Mouse (Mus musculus): ENCODE data around the gene Syt12. TPM values are rescaled to one million over a fixed set of nuclear protein-coding genes. Genes with fewer than 3 reads are reported as not detected.
A peak's percentile ranks its signal among the peaks of the same experiment; 100 is the strongest.

Gene Syt12
- polyA plus RNA-seq, 1 experiment from 2014 or later: 1.8 TPM

- Histone ChIP-seq H3K4me1 (ENCODE audit: control insufficient read depth, insufficient read depth, low read length) (no peaks in the 10 kb centered on the region), H3K4me2 (ENCODE audit: low read depth) (no peak overlapping the region), H3K9ac (ENCODE audit: low read length) (no peak overlapping the region), H3K9me3 (ENCODE audit: control insufficient read depth, low read length) (no peaks in the 10 kb centered on the region), H3K27ac (ENCODE audit: low read depth, low read length) (no peak overlapping the region), H3K36me3 (ENCODE audit: control insufficient read depth, insufficient read depth, low read length) (no peaks in the 10 kb centered on the region), H3K4me3 (ENCODE audit: low read depth, low read length) (no peak overlapping the region), H3K27me3 (ENCODE audit: control insufficient read depth, insufficient read depth, low read length) (peaks cover 20% of the 10 kb centered on the region)
- DNase-seq (ENCODE audit: low spot score) (no peak), ATAC-seq (ENCODE audit: insufficient read depth, low FRiP score, low TSS enrichment) (no peak)
- WGBS: 91% methylated on average over 2 of the region's 2 CpGs
Observed at GRCm38 (mm10) chr19:4480041-4480440, 2.8 kb upstream of the Syt12 start.

GRCm38 (mm10) chr19:4478190-4478516 lies 906 bp upstream of the Syt12 start:
- Histone ChIP-seq H3K27me3 (ENCODE audit: control insufficient read depth, insufficient read depth, low read length) (peaks cover 25% of the 10 kb centered on the region), H3K4me2 (ENCODE audit: low read depth) (no peak overlapping the region)
- WGBS: 40% methylated on average over 1 of the region's 1 CpGs

GRCm38 (mm10) chr19:4476601-4477257 lies 518 bp downstream of the Syt12 start:
- peak; percentile 52 for DNase-seq (ENCODE audit: low spot score)
- no peaks in the 10 kb centered on the region for H3K4me1 ChIP-seq (ENCODE audit: control insufficient read depth, insufficient read depth, low read length)
- H3K36me3 ChIP-seq (ENCODE audit: control insufficient read depth, insufficient read depth, low read length): no peaks in the 10 kb centered on the region
- H3K27me3 ChIP-seq (ENCODE audit: control insufficient read depth, insufficient read depth, low read length): peaks cover 25% of the 10 kb centered on the region
- peak overlapping the region; percentile 49 for H3K9ac ChIP-seq (ENCODE audit: low read length)
- under 1% methylated on average over 57 of the region's 70 CpGs for WGBS
- H3K4me3 ChIP-seq (ENCODE audit: low read depth, low read length): peak overlapping the region; percentile 51
- ATAC-seq (ENCODE audit: insufficient read depth, low FRiP score, low TSS enrichment): no peak
- H3K27ac ChIP-seq (ENCODE audit: low read depth, low read length): no peak overlapping the region
- H3K9me3 ChIP-seq (ENCODE audit: control insufficient read depth, low read length): no peaks in the 10 kb centered on the region
- peak overlapping the region; percentile 92 for H3K4me2 ChIP-seq (ENCODE audit: low read depth)

More at GRCm38 (mm10) chr19:4478190-4478516, 906 bp upstream of the Syt12 start:
- H3K4me1 ChIP-seq (ENCODE audit: control insufficient read depth, insufficient read depth, low read length): no peaks in the 10 kb centered on the region
- no peak overlapping the region for H3K9ac ChIP-seq (ENCODE audit: low read length)
- DNase-seq (ENCODE audit: low spot score) (no peak), ATAC-seq (ENCODE audit: insufficient read depth, low FRiP score, low TSS enrichment) (no peak)
- H3K4me3 ChIP-seq (ENCODE audit: low read depth, low read length): no peak overlapping the region
- H3K36me3 ChIP-seq (ENCODE audit: control insufficient read depth, insufficient read depth, low read length): no peaks in the 10 kb centered on the region
- no peak overlapping the region for H3K27ac ChIP-seq (ENCODE audit: low read depth, low read length)
- no peaks in the 10 kb centered on the region for H3K9me3 ChIP-seq (ENCODE audit: control insufficient read depth, low read length)

GRCm38 (mm10) chr19:4475224-4475925 lies 1.9 kb downstream of the Syt12 start:
- no peak overlapping the region for H3K27ac ChIP-seq (ENCODE audit: low read depth, low read length)
- H3K9me3 ChIP-seq (ENCODE audit: control insufficient read depth, low read length): no peaks in the 10 kb centered on the region
- H3K4me2 ChIP-seq (ENCODE audit: low read depth): no peak overlapping the region
- H3K4me3 ChIP-seq (ENCODE audit: low read depth, low read length): no peak overlapping the region
- H3K4me1 ChIP-seq (ENCODE audit: control insufficient read depth, insufficient read depth, low read length): no peaks in the 10 kb centered on the region
- ATAC-seq (ENCODE audit: insufficient read depth, low FRiP score, low TSS enrichment) (no peak), DNase-seq (ENCODE audit: low spot score) (no peak)
- 78% methylated on average over 11 of the region's 11 CpGs for WGBS
- H3K9ac ChIP-seq (ENCODE audit: low read length): no peak overlapping the region
- no peaks in the 10 kb centered on the region for H3K36me3 ChIP-seq (ENCODE audit: control insufficient read depth, insufficient read depth, low read length)
- H3K27me3 ChIP-seq (ENCODE audit: control insufficient read depth, insufficient read depth, low read length): peaks cover 25% of the 10 kb centered on the region

GRCm38 (mm10) chr19:4474739-4475138 lies 2.5 kb downstream of the Syt12 start:
- H3K9ac ChIP-seq (ENCODE audit: low read length): no peak overlapping the region
- ATAC-seq (ENCODE audit: insufficient read depth, low FRiP score, low TSS enrichment): no peak
- WGBS: 62% methylated on average over 3 of the region's 3 CpGs
- H3K27ac ChIP-seq (ENCODE audit: low read depth, low read length): no peak overlapping the region
- no peak overlapping the region for H3K4me3 ChIP-seq (ENCODE audit: low read depth, low read length)
- no peaks in the 10 kb centered on the region for H3K36me3 ChIP-seq (ENCODE audit: control insufficient read depth, insufficient read depth, low read length)
- H3K4me2 ChIP-seq (ENCODE audit: low read depth): no peak overlapping the region
- DNase-seq (ENCODE audit: low spot score): no peak
- peaks cover 25% of the 10 kb centered on the region for H3K27me3 ChIP-seq (ENCODE audit: control insufficient read depth, insufficient read depth, low read length)
- no peaks in the 10 kb centered on the region for H3K4me1 ChIP-seq (ENCODE audit: control insufficient read depth, insufficient read depth, low read length)
- H3K9me3 ChIP-seq (ENCODE audit: control insufficient read depth, low read length): no peaks in the 10 kb centered on the region

GRCm38 (mm10) chr19:4473549-4473948 lies 3.7 kb downstream of the Syt12 start:
- peaks cover 25% of the 10 kb centered on the region for H3K27me3 ChIP-seq (ENCODE audit: control insufficient read depth, insufficient read depth, low read length)
- 89% methylated on average over 5 of the region's 5 CpGs for WGBS
- H3K4me3 ChIP-seq (ENCODE audit: low read depth, low read length): no peak overlapping the region

GRCm38 (mm10) chr19:4468363-4468762 lies 8.9 kb downstream of the Syt12 start:
- H3K27ac ChIP-seq (ENCODE audit: low read depth, low read length): no peak overlapping the region
- DNase-seq (ENCODE audit: low spot score): no peak
- no peaks in the 10 kb centered on the region for H3K27me3 ChIP-seq (ENCODE audit: control insufficient read depth, insufficient read depth, low read length)
- WGBS: 32% methylated on average over 5 of the region's 5 CpGs
- H3K4me3 ChIP-seq (ENCODE audit: low read depth, low read length): no peak overlapping the region
- H3K4me1 ChIP-seq (ENCODE audit: control insufficient read depth, insufficient read depth, low read length): no peaks in the 10 kb centered on the region
- no peak overlapping the region for H3K4me2 ChIP-seq (ENCODE audit: low read depth)
- H3K9ac ChIP-seq (ENCODE audit: low read length): no peak overlapping the region
- no peaks in the 10 kb centered on the region for H3K9me3 ChIP-seq (ENCODE audit: control insufficient read depth, low read length)
- H3K36me3 ChIP-seq (ENCODE audit: control insufficient read depth, insufficient read depth, low read length): no peaks in the 10 kb centered on the region
- ATAC-seq (ENCODE audit: insufficient read depth, low FRiP score, low TSS enrichment): no peak

More at GRCm38 (mm10) chr19:4473549-4473948, 3.7 kb downstream of the Syt12 start:
- no peak overlapping the region for H3K9ac ChIP-seq (ENCODE audit: low read length)
- no peaks in the 10 kb centered on the region for H3K4me1 ChIP-seq (ENCODE audit: control insufficient read depth, insufficient read depth, low read length)
- no peak overlapping the region for H3K4me2 ChIP-seq (ENCODE audit: low read depth)
- ATAC-seq (ENCODE audit: insufficient read depth, low FRiP score, low TSS enrichment) (no peak), DNase-seq (ENCODE audit: low spot score) (no peak)
- no peaks in the 10 kb centered on the region for H3K36me3 ChIP-seq (ENCODE audit: control insufficient read depth, insufficient read depth, low read length)
- H3K27ac ChIP-seq (ENCODE audit: low read depth, low read length): no peak overlapping the region
- no peaks in the 10 kb centered on the region for H3K9me3 ChIP-seq (ENCODE audit: control insufficient read depth, low read length)

GRCm38 (mm10) chr19:4464666-4465065 lies 12.6 kb downstream of the Syt12 start:
- no peaks in the 10 kb centered on the region for H3K36me3 ChIP-seq (ENCODE audit: control insufficient read depth, insufficient read depth, low read length)
- ATAC-seq (ENCODE audit: insufficient read depth, low FRiP score, low TSS enrichment) (no peak), DNase-seq (ENCODE audit: low spot score) (no peak)
- no peak overlapping the region for H3K4me3 ChIP-seq (ENCODE audit: low read depth, low read length)
- H3K9me3 ChIP-seq (ENCODE audit: control insufficient read depth, low read length): no peaks in the 10 kb centered on the region
- no peak overlapping the region for H3K9ac ChIP-seq (ENCODE audit: low read length)
- no peaks in the 10 kb centered on the region for H3K27me3 ChIP-seq (ENCODE audit: control insufficient read depth, insufficient read depth, low read length)
- no peak overlapping the region for H3K27ac ChIP-seq (ENCODE audit: low read depth, low read length)
- no peak overlapping the region for H3K4me2 ChIP-seq (ENCODE audit: low read depth)
- WGBS: 81% methylated on average over 4 of the region's 4 CpGs
- H3K4me1 ChIP-seq (ENCODE audit: control insufficient read depth, insufficient read depth, low read length): no peaks in the 10 kb centered on the region

GRCm38 (mm10) chr19:4461981-4462380 lies 15.3 kb downstream of the Syt12 start:
- no peaks in the 10 kb centered on the region for H3K36me3 ChIP-seq (ENCODE audit: control insufficient read depth, insufficient read depth, low read length)
- WGBS: 90% methylated on average over 8 of the region's 8 CpGs
- DNase-seq (ENCODE audit: low spot score) (no peak), ATAC-seq (ENCODE audit: insufficient read depth, low FRiP score, low TSS enrichment) (no peak)
- no peaks in the 10 kb centered on the region for H3K9me3 ChIP-seq (ENCODE audit: control insufficient read depth, low read length)
- H3K4me3 ChIP-seq (ENCODE audit: low read depth, low read length): no peak overlapping the region
- no peaks in the 10 kb centered on the region for H3K27me3 ChIP-seq (ENCODE audit: control insufficient read depth, insufficient read depth, low read length)
- H3K27ac ChIP-seq (ENCODE audit: low read depth, low read length): no peak overlapping the region
- no peak overlapping the region for H3K4me2 ChIP-seq (ENCODE audit: low read depth)
- no peaks in the 10 kb centered on the region for H3K4me1 ChIP-seq (ENCODE audit: control insufficient read depth, insufficient read depth, low read length)
- H3K9ac ChIP-seq (ENCODE audit: low read length): no peak overlapping the region

All from neural tube, embryonic 11.5 days (tissue).